Mouse (Mus musculus): ENCODE results near the gene Eogt.

The Eogt gene

DNA sequence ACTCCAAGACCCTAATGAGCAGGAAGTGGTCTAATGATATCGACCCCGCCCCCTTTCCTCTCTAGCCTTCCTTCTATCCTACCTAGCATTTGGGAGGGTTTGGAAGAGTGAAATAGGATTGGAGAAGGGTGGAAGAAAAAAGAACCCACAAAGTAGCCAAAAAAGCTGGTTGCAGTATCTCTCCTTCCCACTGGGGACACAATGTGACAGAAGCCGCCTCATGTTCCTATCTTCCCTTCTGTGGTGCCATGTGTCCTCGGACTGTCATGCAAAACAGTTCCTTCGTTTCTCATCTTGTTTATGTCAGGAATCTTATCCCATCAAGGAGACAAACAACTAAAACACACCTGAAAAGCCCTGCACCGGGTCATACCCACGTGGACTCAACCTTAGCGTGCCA, 42.9 kb downstream of the Eogt start:
- DNase-seq (ENCODE audit: low spot score in 2 of 2): no peak

DNA sequence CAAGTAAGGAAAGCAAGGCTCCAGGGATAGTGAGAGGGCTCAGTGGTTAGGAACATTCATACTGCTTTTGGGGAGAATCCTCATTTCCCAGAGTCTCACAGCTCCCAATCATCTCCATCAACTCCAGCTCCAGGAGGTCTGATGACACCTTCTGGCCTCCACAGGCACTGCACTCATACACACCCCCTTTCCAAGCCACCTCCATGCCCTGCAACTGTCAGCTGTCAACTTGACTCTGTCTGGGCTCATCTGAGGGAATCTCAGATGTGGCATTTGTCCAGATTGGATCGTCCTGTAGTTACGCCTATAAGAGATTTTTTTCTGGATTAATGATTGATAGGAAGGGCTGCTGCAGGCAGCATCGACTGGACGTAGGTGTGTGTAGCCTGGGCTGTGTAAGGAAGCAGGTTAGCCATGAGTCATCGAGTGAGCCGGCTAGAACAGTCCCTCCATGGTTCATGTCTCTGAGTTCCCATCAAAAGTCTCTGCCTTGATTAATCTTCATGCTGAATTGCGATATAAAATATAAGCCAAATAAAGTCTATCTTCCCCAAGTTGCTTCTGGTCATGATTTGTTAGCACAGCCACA, 44.6 kb downstream of the Eogt start:
- DNase-seq (ENCODE audit: low spot score in 2 of 2): no peak

DNA sequence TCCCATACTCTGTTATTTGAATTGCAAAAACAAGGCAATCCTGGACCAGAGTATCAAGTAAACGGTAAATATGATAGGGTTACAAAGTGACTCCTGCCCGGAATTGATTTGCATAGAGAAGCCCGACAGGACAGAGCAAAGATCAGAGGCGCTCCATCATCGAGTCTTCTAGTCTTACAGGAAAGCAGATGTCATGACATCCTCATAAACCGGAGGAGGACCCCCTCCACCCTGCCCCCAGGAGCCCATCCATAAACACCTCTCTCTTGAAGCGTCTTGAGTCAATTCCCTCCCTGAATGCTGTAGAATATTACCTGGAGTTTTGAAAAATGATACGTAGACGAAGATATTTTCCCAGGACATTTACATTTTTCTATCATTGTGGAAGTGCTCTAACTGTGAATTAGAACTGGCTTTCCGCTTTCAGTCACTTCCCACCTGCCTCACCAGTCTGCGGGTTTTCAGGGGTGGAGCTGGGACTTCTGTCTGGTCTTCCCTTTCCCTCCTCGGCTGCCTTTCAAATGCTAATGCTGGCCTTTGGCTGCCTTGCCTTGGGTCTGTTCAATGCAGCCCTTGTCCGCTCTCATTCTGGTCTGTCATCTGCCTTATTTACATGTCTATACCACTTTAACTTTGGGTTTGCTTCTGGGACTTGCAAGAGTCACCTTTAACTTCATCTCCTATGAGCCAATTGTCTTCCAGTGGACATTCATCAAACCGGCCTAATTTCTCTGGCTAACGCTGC, 46.9 kb downstream of the Eogt start:
- DNase-seq (ENCODE audit: low spot score in 2 of 2): no peak

DNA sequence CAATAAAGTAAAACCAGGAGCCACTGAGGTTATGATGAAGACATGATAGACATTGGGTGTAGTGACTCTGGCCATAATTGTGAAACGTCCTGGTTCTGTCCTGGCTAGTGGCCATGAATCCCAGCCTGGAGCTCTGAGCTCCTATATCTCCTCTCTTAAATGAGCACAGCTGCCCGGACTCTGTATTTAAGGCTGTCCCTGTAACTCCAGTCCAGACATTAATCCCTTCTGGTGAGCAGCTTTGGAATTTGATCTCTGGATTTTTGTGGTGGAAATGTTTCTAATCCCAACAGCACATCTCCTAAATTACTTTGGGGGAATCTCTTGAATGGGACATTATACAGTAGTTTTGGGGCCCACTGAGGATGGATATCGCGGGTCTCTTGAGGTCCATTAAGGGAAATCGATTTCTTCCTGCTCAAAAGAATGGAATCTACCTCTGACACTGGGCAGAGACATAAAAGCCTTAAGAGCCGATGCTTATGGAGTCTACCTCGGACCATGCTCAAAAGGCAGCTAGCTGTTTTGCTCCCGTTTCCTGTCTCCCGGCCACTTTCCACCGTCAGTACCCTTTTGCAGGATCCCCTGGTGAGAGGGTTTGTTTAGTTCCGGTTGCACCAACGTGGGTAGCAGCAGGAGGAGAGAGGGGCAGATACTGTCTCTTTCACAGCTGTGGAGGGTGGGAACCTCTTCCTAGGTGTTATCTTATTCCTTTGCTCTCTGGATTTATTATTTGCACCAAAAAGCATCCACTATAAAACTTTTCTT, 47.6 kb downstream of the Eogt start:
- no peak for DNase-seq (ENCODE audit: low spot score in 2 of 2)

DNA sequence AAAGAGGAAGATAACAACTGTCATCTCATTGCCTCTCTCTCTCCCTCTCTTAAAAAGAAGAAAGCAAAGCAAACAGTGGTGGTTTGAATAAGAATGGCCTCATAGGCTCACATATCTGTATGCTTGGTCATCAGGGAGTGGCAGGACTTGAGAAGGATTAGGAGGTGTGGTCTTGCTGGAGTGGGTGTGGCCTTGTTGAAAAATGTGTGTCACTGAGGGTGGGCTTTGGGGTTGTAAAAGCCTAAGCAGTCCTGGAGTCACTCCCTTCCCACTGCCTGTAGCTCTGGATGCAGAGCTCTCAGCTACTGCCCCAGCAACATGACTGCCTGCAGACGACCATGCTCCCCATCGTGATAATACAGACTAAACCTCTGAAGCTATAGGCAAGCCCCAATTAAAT, 66.6 kb downstream of the Eogt start:
- no peak for DNase-seq (ENCODE audit: low spot score in 2 of 2)

DNA sequence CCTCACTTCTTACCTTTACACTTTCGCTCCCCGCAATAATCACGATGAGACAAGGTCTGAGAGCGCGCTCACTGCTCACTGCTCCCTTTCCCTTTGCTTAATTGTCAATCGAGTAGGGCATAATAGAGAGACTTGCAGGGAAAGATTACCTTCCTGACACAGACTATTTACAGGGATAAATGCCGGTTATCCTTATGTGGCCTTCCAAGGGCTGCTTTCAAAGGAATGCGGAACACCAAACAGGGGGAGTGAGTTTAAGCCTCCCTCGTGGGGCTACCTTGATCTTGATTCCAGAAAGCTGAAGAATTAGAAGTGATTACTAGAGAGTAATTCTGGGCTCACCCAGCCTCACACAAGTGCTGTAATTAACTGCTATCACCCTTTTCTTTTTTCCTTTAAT, 69.0 kb downstream of the Eogt start:
- DNase-seq (ENCODE audit: low spot score in 2 of 2): no peak

DNA sequence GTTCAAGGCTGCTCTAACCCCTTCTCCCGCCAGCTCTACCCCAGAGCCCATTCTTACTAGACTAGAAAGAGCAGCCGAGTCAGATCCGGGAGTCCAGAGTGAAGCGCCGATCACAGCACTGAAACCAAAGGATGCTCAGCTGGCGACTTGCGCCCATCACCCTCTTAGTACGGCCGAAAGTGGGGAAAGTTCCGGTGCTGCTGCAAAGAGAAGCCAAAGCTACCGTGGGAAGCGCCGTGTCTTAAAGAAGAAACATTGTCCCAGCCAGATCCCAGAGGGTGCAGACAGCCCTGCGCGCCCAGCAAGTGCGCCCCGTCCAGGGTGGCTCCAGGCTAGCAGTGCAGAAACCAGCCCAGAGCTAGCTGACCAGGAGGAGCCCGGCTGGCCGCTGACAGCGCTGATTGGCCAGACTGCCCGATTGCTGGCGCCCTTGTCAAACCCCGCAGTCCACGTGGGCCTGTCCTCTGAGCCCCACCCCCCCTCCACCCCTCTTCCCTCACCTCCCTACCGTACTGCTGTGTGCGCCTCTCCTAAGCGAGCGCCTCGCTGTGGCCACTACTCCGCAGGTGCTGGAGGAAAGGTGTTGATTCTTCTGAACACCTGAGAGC, 88.8 kb downstream of the Eogt start, which contains the start of gene Fam19a4:
Fam19a4 (minus strand) TSS at position 340 of the 608 bp plus-strand sequence.
- no peak for DNase-seq (ENCODE audit: low spot score in 2 of 2)
